Mouse (Mus musculus) stomach, postnatal 0 days (tissue): ENCODE data around the gene Llph.

Experiments
- CTCF ChIP-seq: IDR thresholded peaks from 2 replicates; pipeline ENCODE4 v1.5.1; 2016; ENCODE audit warnings: antibody characterized with exemption, low read depth, mild to moderate bottlenecking, moderate library complexity
- EP300 ChIP-seq: optimal IDR thresholded peaks from 2 replicates; pipeline ENCODE3; 2016; ENCODE audit warnings: antibody characterized with exemption

GRCm38 (mm10) chr10:120219578-120220359, 7.1 kb upstream of the Llph start:
- TF ChIP-seq EP300 (no peak), CTCF (no peak)
